Mouse (Mus musculus) erythroblast, embryonic 14.5 days (primary cell): ENCODE measurements around the gene Ebp.

Experiments
- GATA1 ChIP-seq: IDR thresholded peaks from 2 replicates; pipeline ENCODE4 v1.6.1; 2012; ENCODE audit warnings: low read length, inconsistent platforms, mixed read lengths
- TAL1 ChIP-seq: IDR thresholded peaks from 3 replicates; pipeline ENCODE4 v1.6.1; 2012; ENCODE audit warnings: low read length, inconsistent platforms, mixed read lengths

DNA sequence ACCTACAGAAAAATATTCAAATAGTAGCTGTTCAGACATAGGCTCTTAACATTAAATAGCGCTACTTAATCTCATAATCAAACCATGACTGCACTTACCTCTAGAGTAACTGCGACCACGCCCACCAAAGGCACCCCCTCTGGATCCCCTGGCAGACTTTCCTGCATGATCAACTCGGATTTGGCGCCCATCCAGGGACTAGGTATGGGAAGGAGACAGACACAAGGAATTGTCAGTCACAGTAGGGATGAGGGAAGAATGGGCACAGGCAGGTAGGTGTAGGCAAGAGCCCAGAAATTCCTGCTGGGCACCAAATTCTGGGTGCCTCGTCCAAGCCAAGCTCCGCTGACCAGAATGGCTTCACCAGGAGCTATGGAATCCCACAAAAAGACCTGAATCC, 49.6 kb downstream of the Ebp start:
- TF ChIP-seq TAL1 (no peak), GATA1 (no peak)
